Mouse (Mus musculus): ENCODE measurements around the gene Snx9. TPM values are rescaled to one million over a fixed set of nuclear protein-coding genes. Genes with fewer than 3 reads are reported as not detected.

Gene Snx9
- polyA plus RNA-seq, 1 experiment from 2014 or later = 11.9 TPM

DNA sequence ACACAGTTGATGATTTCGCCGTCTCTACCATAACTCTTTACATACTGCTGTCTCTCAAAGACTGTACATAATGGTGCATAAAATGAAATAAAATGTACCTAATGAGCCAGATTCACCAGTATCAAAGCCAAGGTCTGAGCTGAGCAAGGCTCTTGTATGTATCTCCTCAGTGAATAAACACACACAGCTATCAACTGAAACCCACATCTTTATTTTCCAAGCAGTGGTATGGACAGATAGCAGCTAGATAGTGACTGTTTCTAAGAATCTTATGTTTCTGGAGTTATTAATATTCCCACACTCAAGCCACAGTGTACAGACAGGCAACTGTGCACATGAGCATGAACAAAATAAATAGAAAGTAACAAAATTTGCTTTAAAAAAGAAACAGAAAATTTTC lies 10.7 kb upstream of the Snx9 start:
- no peaks in the 10 kb centered on the region for H3K9me3 ChIP-seq (replicated peaks)
- peak overlapping the region; percentile 44 for H3K4me2 ChIP-seq
- peak; percentile 86 for ATAC-seq (ENCODE audit: insufficient read depth)
- no peak overlapping the region for H3K4me3 ChIP-seq (replicated peaks)
- H3K9ac ChIP-seq = no peak overlapping the region
- H3K27ac ChIP-seq (replicated peaks) = peak overlapping the region; percentile 72
- H3K36me3 ChIP-seq (replicated peaks) = no peaks in the 10 kb centered on the region
- WGBS (ENCODE audit: insufficient replicate concordance) = 32% methylated on average over 2 of the region's 2 CpGs
- no peaks in the 10 kb centered on the region for H3K27me3 ChIP-seq
- H3K4me1 ChIP-seq (replicated peaks) = peaks cover 48% of the 10 kb centered on the region

DNA sequence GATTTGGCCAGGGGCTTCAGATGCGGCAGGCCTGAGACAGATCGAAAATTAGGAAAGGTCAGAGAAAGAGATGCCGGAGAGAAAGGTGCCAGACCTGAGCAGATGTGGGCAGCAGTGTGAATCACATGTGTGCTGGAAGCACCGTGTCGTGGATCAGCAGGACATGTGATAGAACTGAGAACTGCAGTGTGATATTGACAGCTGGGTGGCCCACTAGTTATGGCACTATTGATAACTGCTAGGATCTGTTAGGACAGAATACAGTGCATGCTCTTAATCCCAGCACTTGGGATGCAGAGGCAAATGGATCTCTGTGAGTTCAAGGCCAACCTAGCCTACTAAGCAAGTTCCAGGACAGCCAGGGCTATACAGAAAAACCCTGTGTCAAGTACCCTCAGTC lies 10.3 kb upstream of the Snx9 start:
- WGBS (ENCODE audit: insufficient replicate concordance) = 56% methylated on average over 5 of the region's 5 CpGs

DNA sequence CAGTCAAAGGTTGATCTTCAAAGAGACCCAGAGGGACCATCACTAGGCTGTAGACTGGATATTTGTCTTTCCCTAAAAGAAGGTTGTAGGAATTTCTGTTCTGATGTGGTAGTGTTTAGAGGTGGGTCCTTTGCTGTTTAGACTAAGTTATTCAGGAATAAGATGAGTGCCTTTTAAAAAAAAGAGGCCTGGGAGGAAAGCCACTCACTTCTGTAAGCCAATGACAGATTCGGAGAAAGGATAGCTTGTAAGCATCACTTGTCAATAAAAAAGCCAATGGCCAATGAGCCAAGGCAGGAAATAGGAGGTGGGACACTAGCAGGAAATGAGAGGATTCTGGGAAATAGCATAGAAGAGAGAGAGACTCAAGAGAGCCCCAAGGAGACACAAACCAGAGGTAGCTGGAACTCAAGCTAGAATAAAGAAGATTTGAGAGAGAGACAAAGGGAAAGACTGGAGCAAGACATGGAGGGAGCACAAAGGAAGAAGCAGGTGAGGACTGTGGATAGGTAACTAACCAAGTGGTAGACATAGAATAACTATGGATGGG lies 9.8 kb upstream of the Snx9 start:
- Histone ChIP-seq H3K9me3 (replicated peaks) (no peaks in the 10 kb centered on the region), H3K4me1 (replicated peaks) (peaks cover 48% of the 10 kb centered on the region), H3K4me2 (0 out of 2 replicates have a peak overlapping the region, but pooled peaks have one; percentile 2), H3K9ac (no peak overlapping the region), H3K27me3 (no peaks in the 10 kb centered on the region), H3K4me3 (replicated peaks) (no peak overlapping the region), H3K27ac (replicated peaks) (no peak overlapping the region), H3K36me3 (replicated peaks) (no peaks in the 10 kb centered on the region)
- WGBS (ENCODE audit: insufficient replicate concordance) = 55% methylated on average over 1 of the region's 1 CpGs
- no peak for ATAC-seq (ENCODE audit: insufficient read depth)

More for the DNA sequence above, 10.3 kb upstream of the Snx9 start:
- Histone ChIP-seq H3K4me3 (replicated peaks) (no peak overlapping the region), H3K4me2 (0 out of 2 replicates have a peak overlapping the region, but pooled peaks have one; percentile 44), H3K36me3 (replicated peaks) (no peaks in the 10 kb centered on the region), H3K4me1 (replicated peaks) (peaks cover 48% of the 10 kb centered on the region), H3K27me3 (no peaks in the 10 kb centered on the region), H3K27ac (replicated peaks) (peak overlapping the region; percentile 57; the same call in 1 of the 2 replicates), H3K9me3 (replicated peaks) (no peaks in the 10 kb centered on the region), H3K9ac (no peak overlapping the region)
- peak; percentile 65 for ATAC-seq (ENCODE audit: insufficient read depth)

DNA sequence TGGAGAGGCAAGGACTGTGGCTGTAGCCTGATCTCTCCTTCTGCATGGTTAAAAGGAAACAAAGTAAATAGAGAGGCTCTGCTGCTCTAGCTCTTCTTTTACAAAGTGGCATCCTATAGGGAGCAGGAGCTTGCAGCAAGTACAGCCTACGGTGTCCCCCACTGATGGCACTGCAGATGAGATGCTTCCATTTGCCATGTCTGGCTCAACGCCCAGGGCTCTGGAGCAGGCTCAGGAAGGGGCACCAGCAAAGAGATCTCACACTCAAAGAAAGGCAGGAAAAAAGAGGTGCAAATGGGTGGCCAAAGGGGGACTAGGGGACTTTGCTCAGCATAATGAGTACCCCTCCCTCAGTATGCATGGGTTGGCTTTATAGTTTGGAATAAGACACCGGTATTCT lies 7.0 kb upstream of the Snx9 start:
- no peaks in the 10 kb centered on the region for H3K9me3 ChIP-seq (replicated peaks)
- H3K36me3 ChIP-seq (replicated peaks) = no peaks in the 10 kb centered on the region
- no peaks in the 10 kb centered on the region for H3K27me3 ChIP-seq
- no peak overlapping the region for H3K9ac ChIP-seq
- no peak for ATAC-seq (ENCODE audit: insufficient read depth)
- no peak overlapping the region for H3K4me3 ChIP-seq (replicated peaks)
- no peak overlapping the region for H3K27ac ChIP-seq (replicated peaks)
- H3K4me2 ChIP-seq = no peak overlapping the region
- peaks cover 36% of the 10 kb centered on the region for H3K4me1 ChIP-seq (replicated peaks)
- 83% methylated on average over 3 of the region's 3 CpGs for WGBS (ENCODE audit: insufficient replicate concordance)

DNA sequence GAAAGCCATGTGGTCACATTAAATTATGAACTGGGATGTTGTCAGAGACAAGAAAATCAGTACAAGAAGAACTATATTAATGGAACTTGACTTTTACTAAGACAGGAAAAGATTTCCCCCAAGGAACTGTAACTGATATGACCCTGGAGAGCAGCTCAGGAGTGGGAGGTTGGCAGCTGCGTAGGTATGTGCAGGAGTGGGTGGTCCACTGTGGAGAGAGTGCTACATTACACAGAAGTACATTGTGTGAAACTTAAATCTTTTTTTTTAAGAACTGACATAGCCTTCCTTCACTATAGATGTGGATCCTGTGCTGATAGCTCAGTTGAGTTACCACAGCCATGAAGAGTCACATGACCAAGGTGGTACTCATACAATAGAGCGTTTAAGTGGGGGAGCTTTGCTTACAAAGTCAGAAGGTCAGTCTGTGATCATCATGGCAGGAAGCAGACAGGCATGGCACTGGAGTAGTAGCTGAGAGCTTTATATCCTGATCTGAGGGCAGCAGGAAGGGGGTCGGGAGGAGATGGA lies 6.3 kb upstream of the Snx9 start:
- peaks cover 36% of the 10 kb centered on the region for H3K4me1 ChIP-seq (replicated peaks)
- H3K4me2 ChIP-seq = no peak overlapping the region
- ATAC-seq (ENCODE audit: insufficient read depth) = no peak
- H3K9me3 ChIP-seq (replicated peaks) = no peaks in the 10 kb centered on the region
- no peak overlapping the region for H3K9ac ChIP-seq
- no peaks in the 10 kb centered on the region for H3K36me3 ChIP-seq (replicated peaks)
- 65% methylated on average over 3 of the region's 3 CpGs for WGBS (ENCODE audit: insufficient replicate concordance)
- H3K27ac ChIP-seq (replicated peaks) = no peak overlapping the region
- no peaks in the 10 kb centered on the region for H3K27me3 ChIP-seq
- no peak overlapping the region for H3K4me3 ChIP-seq (replicated peaks)

DNA sequence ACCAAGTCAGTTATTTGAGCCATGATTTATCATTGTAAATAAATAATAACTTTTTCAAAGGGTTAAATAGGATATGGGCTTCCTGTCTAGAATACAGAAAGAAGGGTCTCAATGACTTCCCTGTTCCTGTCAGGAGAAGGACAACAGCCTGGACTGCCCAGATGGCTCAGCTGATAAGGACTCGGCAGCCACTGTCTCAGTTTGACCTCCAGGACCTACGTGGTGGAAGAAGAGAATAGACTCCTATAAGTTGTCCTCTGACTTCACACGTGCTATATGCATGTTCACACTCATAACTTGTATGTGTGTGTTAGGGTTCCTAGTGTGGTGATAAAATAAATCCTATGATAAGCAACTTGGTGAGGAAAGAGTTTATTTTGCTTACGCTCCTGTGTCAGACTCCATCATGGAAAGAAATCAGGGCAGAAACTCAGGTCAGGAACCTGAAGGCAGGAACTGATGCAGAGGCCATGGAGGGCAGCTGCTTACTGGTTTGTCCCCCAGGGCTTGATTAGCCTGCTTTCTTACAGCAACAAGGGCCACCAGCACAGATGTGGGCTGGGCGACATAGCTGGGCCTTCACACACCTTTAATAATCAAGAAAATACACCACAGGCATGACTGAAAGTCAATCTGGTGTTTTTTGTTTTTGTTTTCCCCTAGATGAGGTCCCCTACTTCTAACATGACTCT lies 1.4 kb upstream of the Snx9 start:
- Histone ChIP-seq H3K9me3 (replicated peaks) (no peaks in the 10 kb centered on the region), H3K4me3 (replicated peaks) (no peak overlapping the region), H3K36me3 (replicated peaks) (no peaks in the 10 kb centered on the region), H3K9ac (no peak overlapping the region), H3K27ac (replicated peaks) (no peak overlapping the region), H3K27me3 (no peaks in the 10 kb centered on the region; the same call in none of the 2 replicates), H3K4me2 (peak overlapping the region; percentile 89), H3K4me1 (replicated peaks) (peaks cover 38% of the 10 kb centered on the region)
- WGBS (ENCODE audit: insufficient replicate concordance) = 40% methylated on average over 5 of the region's 5 CpGs
- ATAC-seq (ENCODE audit: insufficient read depth) = no peak

DNA sequence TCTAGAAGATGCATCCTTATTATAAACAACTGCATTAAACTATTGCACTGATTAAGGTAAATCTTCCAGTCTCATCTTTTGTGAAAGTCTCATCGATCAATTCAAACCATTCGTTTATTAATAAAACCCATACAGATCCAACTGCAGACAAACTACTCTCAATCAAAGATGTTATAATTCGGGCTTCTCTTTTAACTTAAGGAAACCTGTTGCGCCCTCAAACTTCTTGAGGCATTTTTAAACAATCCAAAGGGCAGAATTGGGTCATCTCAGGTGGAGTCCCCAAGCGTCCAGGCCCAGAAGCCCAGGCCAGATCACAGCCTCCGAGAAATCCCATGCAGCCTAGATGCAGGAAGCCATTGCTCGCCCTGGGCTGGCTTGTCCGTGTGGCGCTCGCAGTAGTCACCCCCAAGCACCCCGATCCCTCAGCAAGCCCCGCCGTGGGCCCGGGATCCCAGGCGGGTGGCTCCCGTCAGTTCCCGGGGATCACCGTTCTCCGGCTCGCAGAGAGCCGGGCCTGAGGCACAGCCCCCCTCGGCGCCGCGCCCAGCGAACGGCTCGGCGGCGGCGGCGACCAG lies 490 bp upstream of the Snx9 start:
- peak; percentile 46 for ATAC-seq (ENCODE audit: insufficient read depth)
- Histone ChIP-seq H3K4me3 (replicated peaks) (peak overlapping the region; percentile 78), H3K36me3 (replicated peaks) (no peaks in the 10 kb centered on the region), H3K4me2 (peak overlapping the region; percentile 89), H3K4me1 (replicated peaks) (peaks cover 40% of the 10 kb centered on the region), H3K9ac (peak overlapping the region; percentile 74), H3K27me3 (no peaks in the 10 kb centered on the region; the same call in none of the 2 replicates), H3K9me3 (replicated peaks) (no peaks in the 10 kb centered on the region), H3K27ac (replicated peaks) (peak overlapping the region; percentile 89)
- WGBS (ENCODE audit: insufficient replicate concordance) = 5% methylated on average over 32 of the region's 32 CpGs

DNA sequence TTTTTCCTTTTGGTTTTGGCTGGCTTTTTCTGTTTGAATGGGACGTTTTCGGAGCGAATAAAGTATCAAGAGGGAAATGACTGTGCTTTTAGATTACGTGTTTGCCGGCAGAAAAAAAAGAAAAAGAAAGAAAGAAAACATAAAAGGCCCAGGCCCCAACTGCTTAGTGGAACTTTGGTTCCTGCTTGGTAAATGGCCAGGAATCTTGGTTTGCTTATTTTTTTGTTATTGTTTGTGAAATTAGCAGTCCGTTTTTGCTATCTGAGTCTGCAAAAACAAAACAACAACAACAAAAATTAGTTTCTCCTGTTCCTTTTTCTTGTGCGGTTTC lies 779 bp downstream of the Snx9 start:
- ATAC-seq (ENCODE audit: insufficient read depth) = no peak
- H3K9me3 ChIP-seq (replicated peaks) = no peaks in the 10 kb centered on the region
- H3K4me1 ChIP-seq (replicated peaks) = peaks cover 44% of the 10 kb centered on the region

DNA sequence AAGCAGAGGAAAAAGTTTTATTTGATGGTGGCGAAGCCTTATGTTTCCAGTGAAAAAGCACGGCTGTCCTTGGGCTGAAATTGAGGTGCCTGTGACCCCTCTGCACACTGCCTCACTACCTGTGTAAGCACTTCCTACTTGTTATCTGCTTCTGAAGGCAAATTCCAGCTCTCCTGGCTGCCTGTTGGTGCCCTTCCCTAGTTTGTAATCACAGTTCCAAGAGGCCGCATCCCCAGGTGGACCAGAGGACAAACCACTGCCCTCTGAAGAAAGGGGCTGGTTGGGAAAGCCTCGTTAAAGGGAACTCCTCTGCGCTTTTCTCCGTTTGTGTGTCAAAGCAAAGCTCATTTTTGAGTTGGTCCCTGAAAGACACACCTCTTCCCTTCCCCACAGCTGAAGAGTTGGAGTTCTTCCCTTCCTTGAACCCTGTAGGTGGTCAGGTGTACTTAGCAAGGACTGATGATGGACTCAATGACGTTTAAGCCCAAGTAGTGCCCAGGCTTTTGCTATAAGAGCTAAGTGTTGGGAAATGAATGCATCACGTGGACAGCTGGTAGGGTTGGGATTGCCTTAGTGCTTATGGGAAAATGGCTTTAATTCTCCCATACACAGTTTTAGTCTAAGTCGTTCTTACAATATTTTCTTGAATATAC lies 2.0 kb downstream of the Snx9 start:
- no peak overlapping the region for H3K9ac ChIP-seq
- H3K27me3 ChIP-seq = no peaks in the 10 kb centered on the region; the same call in none of the 2 replicates
- peak overlapping the region; percentile 89 for H3K4me2 ChIP-seq
- ATAC-seq (ENCODE audit: insufficient read depth) = no peak
- peak overlapping the region; percentile 7; the same call in 1 of the 2 replicates for H3K4me3 ChIP-seq (replicated peaks)
- H3K36me3 ChIP-seq (replicated peaks) = no peaks in the 10 kb centered on the region
- WGBS (ENCODE audit: insufficient replicate concordance) = 53% methylated on average over 9 of the region's 9 CpGs
- H3K9me3 ChIP-seq (replicated peaks) = no peaks in the 10 kb centered on the region
- H3K27ac ChIP-seq (replicated peaks) = peak overlapping the region; percentile 53; the same call in 1 of the 2 replicates
- peaks cover 44% of the 10 kb centered on the region for H3K4me1 ChIP-seq (replicated peaks)

More for the DNA sequence above, 779 bp downstream of the Snx9 start:
- peak overlapping the region; percentile 78 for H3K4me3 ChIP-seq (replicated peaks)
- no peaks in the 10 kb centered on the region for H3K36me3 ChIP-seq (replicated peaks)
- H3K4me2 ChIP-seq = peak overlapping the region; percentile 89
- no peaks in the 10 kb centered on the region; the same call in none of the 2 replicates for H3K27me3 ChIP-seq
- H3K27ac ChIP-seq (replicated peaks) = peak overlapping the region; percentile 89
- H3K9ac ChIP-seq = peak overlapping the region; percentile 74
- under 1% methylated on average over 7 of the region's 7 CpGs for WGBS (ENCODE audit: insufficient replicate concordance)

DNA sequence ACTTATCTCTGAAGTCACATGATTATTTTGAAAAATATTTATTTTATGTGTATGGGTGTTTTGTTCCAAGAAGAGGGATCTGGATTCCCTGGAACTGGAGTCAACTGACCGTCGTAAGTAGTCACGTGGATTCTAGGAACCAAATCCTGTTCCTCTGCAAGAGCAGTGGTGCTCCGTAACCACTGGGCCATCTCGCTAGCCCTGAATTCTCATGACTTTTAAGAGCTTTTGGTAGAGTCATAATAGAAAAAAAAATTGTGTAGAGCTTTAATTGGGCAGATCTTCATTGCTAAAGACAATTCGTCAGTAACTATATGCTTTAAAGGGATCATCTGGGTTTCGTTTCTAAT lies 2.5 kb downstream of the Snx9 start:
- Histone ChIP-seq H3K27ac (replicated peaks) (no peak overlapping the region), H3K4me2 (no peak overlapping the region), H3K4me1 (replicated peaks) (peaks cover 45% of the 10 kb centered on the region), H3K9me3 (replicated peaks) (no peaks in the 10 kb centered on the region), H3K4me3 (replicated peaks) (no peak overlapping the region), H3K36me3 (replicated peaks) (no peaks in the 10 kb centered on the region), H3K9ac (no peak overlapping the region), H3K27me3 (no peaks in the 10 kb centered on the region; the same call in none of the 2 replicates)
- no peak for ATAC-seq (ENCODE audit: insufficient read depth)
- WGBS (ENCODE audit: insufficient replicate concordance) = 84% methylated on average over 7 of the region's 7 CpGs

DNA sequence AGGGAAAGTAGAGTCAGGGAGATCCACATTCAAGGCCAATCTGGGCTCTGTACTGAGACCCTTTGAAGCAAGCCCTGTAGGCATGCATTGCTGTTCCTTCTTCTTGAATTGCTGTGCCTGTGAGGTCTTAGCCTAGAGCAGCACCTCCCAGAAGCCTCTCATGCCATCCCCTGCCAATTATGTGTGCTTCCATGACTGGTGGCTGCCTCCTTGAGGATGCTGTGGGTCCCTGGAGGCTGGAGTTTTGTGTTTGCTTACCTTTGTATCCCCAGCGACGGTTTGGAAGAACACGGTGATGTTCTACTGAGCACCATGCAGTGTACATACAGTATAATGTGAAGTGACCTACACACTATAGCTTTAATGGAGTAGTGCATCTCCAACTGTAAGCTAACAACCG lies 4.2 kb downstream of the Snx9 start:
- Histone ChIP-seq H3K9ac (no peak overlapping the region), H3K27ac (replicated peaks) (no peak overlapping the region), H3K4me1 (replicated peaks) (peaks cover 44% of the 10 kb centered on the region), H3K4me2 (no peak overlapping the region), H3K9me3 (replicated peaks) (no peaks in the 10 kb centered on the region), H3K4me3 (replicated peaks) (no peak overlapping the region), H3K27me3 (no peaks in the 10 kb centered on the region; the same call in none of the 2 replicates), H3K36me3 (replicated peaks) (no peaks in the 10 kb centered on the region)
- WGBS (ENCODE audit: insufficient replicate concordance) = 61% methylated on average over 4 of the region's 4 CpGs
- no peak for ATAC-seq (ENCODE audit: insufficient read depth)
